Mouse (Mus musculus): ENCODE data around the gene Cox7a2.

Cox7a2 gene

GRCm38 (mm10) chr9:79723090-79723489, 36.6 kb downstream of the Cox7a2 start:
- no peak for DNase-seq

- DNase-seq, result peak; percentile 42
Observed at GRCm38 (mm10) chr9:79721056-79721455, 38.6 kb downstream of the Cox7a2 start.

- no peak for DNase-seq
Observed at GRCm38 (mm10) chr9:79720143-79720542, 39.5 kb downstream of the Cox7a2 start.

- no peak for DNase-seq
Observed at GRCm38 (mm10) chr9:79719451-79719850, 40.2 kb downstream of the Cox7a2 start.

GRCm38 (mm10) chr9:79718481-79719370, 41.0 kb downstream of the Cox7a2 start, which contains the start of gene Col12a1:
Gene Col12a1, minus strand, starts transcription at chr9:79718831.
- no peak for DNase-seq

DNA sequence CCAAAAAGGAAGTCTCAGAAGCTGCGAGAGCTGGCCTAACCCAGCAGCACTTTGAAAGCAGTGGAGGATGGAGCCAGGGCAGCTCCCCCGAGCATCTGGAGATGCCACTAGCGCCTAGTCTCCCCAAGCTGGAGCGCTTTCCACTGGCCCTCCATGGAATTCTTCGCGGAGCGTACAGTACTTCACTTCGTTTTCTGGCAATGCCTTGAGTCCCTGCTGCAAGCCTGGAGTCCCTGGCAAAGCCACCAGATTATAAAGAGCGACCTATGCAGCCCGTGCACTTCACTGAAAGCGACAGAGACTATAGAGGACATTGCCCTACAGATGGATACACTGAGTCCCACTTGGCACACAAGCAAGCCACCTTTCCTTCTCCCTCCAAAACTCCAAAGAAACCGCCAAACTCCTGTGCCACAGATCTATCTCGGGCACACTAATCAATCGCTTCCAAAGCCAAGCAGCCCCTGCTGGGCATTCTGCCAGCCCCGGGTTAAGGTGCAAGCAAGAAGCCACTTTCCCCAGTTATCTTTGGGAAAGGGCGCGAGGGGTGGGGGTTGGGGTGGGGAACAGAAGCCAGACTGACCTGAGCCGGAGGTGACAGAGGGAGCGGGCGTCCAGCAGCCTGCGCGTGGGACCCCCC, 41.7 kb downstream of the Cox7a2 start:
- DNase-seq, result no peak

DNA sequence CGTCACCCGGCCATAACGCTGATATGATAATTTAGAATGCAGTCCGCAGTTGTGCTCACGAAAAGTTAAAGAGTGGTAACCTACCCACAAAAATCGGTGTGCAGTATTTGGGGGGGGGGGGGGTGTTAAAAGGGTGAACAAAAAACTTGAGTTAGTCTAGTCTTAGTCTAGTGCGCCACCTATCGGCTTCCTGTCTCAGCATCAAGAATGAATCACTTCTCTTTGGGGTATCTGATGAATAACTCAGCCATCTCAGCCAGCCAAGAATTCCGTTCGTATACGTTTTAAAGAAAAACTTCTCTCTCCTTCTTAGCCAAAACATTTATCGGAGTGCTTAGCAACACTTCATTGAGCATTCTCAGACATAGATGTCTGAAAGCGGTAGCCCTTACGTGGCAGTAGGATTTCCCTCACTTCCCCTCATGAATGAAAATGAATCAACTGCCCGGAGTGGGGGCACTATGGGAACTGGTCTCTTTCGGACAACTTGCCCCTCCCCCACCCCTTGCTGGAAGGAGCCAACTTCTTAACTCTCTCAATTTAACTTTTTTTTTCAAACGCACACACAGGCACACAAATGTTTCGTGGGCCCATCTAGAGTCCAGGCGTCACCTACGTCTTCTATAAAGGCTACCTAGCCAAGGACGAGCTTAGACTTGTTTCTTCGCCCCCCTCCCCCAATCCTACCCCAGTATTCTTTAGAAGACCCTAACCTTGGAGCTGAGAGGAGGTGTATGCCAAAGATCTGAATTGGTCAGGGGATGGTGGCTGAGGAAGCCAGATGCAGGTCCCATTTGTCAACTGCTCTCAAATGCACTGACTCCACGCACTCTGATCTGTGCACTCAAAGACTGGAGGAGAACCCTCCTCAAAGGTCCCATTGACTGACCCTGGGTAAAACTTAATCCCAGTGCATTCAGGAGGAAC, 42.5 kb downstream of the Cox7a2 start:
- peak; percentile 68 for DNase-seq

- no peak for DNase-seq
Observed at GRCm38 (mm10) chr9:79716496-79716895, 43.2 kb downstream of the Cox7a2 start.

DNA sequence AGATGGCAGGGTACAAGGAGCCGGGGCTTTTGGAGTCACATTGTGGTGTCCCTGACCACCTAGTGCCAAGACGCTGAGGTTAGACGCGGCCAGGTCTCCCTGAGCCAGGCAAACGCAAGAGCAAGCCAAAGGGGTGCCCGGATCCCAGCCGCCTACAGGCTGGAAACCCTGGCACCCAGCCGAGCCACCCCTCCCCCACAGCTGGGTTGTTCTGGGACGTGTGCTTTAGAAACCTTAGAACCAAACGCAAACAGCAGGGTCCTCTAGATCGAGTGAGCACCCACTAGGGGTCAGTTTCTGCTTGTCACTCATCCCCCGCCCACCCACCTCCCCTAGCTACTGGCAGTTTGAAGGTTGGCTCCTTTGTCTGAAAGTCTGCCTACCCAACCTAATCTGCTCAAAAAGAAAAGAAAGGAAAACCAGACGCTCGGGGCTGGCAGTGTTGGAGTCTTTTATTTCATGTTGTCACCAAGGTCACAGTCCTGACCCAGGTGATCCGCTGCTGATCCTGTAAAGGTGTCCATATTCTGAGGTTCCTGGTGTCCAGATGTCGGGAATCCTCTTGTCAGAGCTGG, 45.1 kb downstream of the Cox7a2 start:
- DNase-seq, result no peak
